Mouse (Mus musculus) hindlimb bud, embryonic 11.5 days (tissue): ENCODE data around the gene Fbrsl1.
"Not testable (repeated sequence)": the region's sequence is repeated elsewhere in the genome, so short reads cannot be mapped to it uniquely, and the experiment has no call there.

Experiments
- DNase-seq: peaks from one replicate; pipeline ENCODE4 v3.0.0-alpha.2; 2012; ENCODE audit warnings: low read depth, low spot score; ENCODE audit errors: extremely low spot score

Fbrsl1 gene

GRCm38 (mm10) chr5:110455272-110455671 is 7.0 kb upstream of the Fbrsl1 start:
- no peak for DNase-seq

- DNase-seq: no peak
Observed at GRCm38 (mm10) chr5:110449294-110449693, 991 bp upstream of the Fbrsl1 start.

GRCm38 (mm10) chr5:110447720-110448435 is 425 bp downstream of the Fbrsl1 start:
- DNase-seq: no peak

- no peak for DNase-seq
Observed at GRCm38 (mm10) chr5:110444509-110444908, 3.8 kb downstream of the Fbrsl1 start.

GRCm38 (mm10) chr5:110442966-110443590 is 5.2 kb downstream of the Fbrsl1 start:
- DNase-seq: no peak

- DNase-seq: no peak
Observed at GRCm38 (mm10) chr5:110439565-110440310, 8.6 kb downstream of the Fbrsl1 start.

GRCm38 (mm10) chr5:110438591-110438990 is 9.7 kb downstream of the Fbrsl1 start:
- DNase-seq: no peak

- no peak for DNase-seq
Observed at GRCm38 (mm10) chr5:110437632-110438261, 10.6 kb downstream of the Fbrsl1 start.

- not testable (repeated sequence) for DNase-seq
Observed at GRCm38 (mm10) chr5:110436166-110436565, 12.1 kb downstream of the Fbrsl1 start.

- no peak for DNase-seq
Observed at GRCm38 (mm10) chr5:110434816-110435215, 13.5 kb downstream of the Fbrsl1 start.

GRCm38 (mm10) chr5:110429045-110429444 is 19.3 kb downstream of the Fbrsl1 start:
- DNase-seq: no peak

GRCm38 (mm10) chr5:110428290-110428689 is 20.0 kb downstream of the Fbrsl1 start:
- DNase-seq: no peak

- DNase-seq: no peak
Observed at GRCm38 (mm10) chr5:110425187-110425586, 23.1 kb downstream of the Fbrsl1 start.

- DNase-seq: no peak
Observed at GRCm38 (mm10) chr5:110424204-110424603, 24.1 kb downstream of the Fbrsl1 start.

- DNase-seq: no peak
Observed at GRCm38 (mm10) chr5:110421393-110421792, 26.9 kb downstream of the Fbrsl1 start.

- no peak for DNase-seq
Observed at GRCm38 (mm10) chr5:110420950-110421349, 27.4 kb downstream of the Fbrsl1 start.

- DNase-seq: no peak
Observed at GRCm38 (mm10) chr5:110420201-110420600, 28.1 kb downstream of the Fbrsl1 start.

GRCm38 (mm10) chr5:110418523-110418911 is 29.8 kb downstream of the Fbrsl1 start:
- no peak for DNase-seq

GRCm38 (mm10) chr5:110417756-110418522 is 30.4 kb downstream of the Fbrsl1 start:
- no peak for DNase-seq

GRCm38 (mm10) chr5:110416825-110417401 is 31.4 kb downstream of the Fbrsl1 start:
- DNase-seq: no peak
